Mouse (Mus musculus): ENCODE measurements around the gene Abhd16a.

Abhd16a gene

GRCm38 (mm10) chr17:35082841-35083576 lies 6.1 kb upstream of the Abhd16a start:
- in situ Hi-C loops (cut with MboI, MseI): no loop called here

- in situ Hi-C loops (cut with MboI, MseI): no loop called here
Observed at GRCm38 (mm10) chr17:35083929-35084497, 5.0 kb upstream of the Abhd16a start.

DNA sequence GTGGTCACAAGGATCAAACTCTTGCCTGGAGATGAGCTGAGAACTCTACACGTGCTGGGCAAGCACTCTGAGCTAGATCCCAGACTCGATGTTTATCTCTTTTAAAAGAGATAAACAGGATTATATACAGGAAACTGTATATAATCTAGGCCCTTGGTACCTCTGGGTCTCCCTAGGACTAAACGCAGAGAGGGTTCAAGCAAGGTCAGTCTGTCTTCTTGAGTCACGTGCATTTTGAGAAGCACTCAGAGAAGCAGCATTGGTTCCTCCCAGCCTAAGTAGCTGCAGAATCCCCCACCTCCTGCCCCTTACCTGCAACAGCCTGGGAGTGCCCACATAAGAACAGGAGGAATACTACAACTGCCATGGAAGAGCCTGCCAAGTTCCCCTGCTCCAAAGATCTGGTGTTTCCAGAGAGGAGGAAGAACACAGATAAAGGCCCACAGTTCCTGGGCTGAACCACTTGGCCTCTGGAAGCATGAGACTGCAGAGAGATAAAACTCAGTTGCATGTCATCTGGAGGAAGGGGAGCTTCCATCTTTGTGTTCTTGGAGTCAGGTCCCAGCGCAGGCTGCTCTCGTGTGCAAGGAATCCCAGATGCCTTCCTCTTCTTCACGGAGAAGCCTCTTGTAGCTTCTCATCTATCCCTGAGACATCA lies 3.7 kb upstream of the Abhd16a start, which contains the start of gene Ly6g6f:
Gene Ly6g6f, minus strand, starts transcription at position 403 of the 658 bp plus-strand sequence.
- in situ Hi-C loops (cut with MboI, MseI): no loop called here

DNA sequence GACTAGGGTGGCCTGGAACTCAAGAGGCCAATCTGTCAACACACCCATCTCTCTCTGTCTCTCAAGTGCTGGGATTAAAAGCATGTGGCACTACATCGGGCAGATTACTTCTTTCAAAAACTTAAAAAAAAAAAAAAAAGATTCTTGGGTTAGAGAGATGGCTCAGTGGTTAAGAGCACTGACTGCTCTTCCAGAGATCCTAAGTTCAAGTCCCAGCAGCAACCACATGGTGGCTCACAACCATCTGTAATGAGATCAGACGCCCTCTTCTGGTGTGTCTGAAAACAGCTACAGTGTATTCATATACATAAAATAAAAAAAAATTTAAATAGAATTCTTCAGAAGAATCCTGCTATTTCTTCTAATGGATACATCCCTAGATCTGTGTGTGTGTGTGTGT lies 912 bp upstream of the Abhd16a start:
- in situ Hi-C loops (cut with MboI, MseI): no loop called here

DNA sequence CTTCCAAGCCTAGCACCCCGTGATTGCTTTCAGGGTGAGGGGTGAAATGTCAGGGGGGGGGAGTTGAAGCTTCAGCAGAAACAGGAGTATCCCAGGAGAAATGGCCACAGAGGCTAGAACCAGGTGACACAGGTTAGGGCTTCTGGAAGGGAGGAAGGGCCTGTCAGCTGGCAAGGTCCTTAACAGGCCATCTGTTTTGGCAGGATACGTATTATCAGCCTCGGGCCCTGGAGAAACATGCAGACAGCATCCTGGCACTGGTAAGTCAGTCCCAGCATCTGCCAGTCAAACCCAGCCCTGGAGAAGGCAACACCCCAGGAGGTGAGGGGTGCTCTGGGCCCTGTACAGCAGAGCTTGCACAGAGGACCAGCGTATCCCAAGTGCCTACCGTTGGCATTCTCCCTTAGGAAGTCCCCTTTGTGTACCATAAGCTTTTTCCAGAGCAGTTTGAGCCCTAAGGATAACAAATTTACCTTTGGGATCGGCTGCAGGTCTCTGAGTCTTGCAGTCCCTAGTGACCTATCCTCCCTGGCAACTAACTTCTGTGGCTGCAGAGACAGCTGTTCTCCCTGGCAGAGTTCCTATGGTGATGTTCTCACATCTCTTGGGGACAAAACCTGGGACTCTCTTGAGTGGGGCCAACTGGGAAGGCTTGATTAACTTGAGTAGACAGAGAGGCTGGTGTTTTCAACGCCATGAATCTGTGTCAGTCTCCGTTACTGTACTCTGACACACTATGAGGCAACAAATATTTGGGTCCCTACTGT lies 1.3 kb downstream of the Abhd16a start:
- in situ Hi-C loops (cut with MboI, MseI): no loop called here

- in situ Hi-C loops (cut with MboI, MseI): no loop called here
Observed at GRCm38 (mm10) chr17:35092403-35093198, 3.5 kb downstream of the Abhd16a start.

DNA sequence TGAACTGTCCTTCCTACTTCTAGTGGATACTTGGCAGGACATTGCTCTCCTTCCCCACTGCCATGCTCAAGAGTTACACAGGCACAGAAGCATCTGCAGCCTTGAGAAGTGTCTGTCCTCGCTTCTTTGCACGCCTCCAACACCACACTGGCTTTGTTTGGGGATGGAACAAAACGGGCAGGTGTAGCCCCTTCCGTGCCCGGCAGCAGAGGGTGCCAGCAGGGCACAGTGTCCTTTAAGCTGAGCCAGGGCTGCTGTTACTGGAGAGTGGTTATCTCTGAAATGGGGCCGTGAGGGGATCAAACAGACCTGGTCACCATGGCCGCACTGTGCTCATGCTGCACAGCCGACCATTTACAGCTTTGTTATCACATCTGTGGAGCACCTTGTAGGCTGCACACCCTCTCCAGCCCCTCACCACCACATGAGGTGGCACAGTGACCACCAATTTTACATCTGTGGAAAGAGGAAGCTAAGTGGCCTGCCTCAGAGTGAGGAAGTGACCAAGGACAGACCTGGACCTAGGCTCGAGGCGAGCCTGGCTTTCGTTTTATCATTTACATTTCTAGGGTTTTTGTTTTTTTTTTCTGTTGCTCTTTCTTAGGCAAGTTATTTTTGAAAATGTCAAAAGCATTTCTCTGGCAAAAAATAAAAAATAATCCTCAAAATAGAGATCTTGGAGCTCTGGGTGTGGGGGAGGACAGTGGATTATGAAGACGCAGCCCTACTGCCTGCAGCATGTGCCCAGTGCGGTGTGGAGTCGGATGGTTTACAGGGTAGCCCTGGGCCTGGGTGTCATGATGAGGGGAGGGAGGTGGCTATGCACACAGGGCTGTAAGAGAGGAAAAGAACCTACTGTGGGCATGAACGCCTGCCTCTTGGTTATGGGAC lies 5.7 kb downstream of the Abhd16a start:
- in situ Hi-C loops (cut with MboI, MseI): no loop called here

GRCm38 (mm10) chr17:35096597-35096996 lies 7.5 kb downstream of the Abhd16a start:
- in situ Hi-C loops (cut with MboI, MseI): no loop called here

- in situ Hi-C loops (cut with MboI, MseI): no loop called here
Observed at GRCm38 (mm10) chr17:35097164-35097655, 8.1 kb downstream of the Abhd16a start.

DNA sequence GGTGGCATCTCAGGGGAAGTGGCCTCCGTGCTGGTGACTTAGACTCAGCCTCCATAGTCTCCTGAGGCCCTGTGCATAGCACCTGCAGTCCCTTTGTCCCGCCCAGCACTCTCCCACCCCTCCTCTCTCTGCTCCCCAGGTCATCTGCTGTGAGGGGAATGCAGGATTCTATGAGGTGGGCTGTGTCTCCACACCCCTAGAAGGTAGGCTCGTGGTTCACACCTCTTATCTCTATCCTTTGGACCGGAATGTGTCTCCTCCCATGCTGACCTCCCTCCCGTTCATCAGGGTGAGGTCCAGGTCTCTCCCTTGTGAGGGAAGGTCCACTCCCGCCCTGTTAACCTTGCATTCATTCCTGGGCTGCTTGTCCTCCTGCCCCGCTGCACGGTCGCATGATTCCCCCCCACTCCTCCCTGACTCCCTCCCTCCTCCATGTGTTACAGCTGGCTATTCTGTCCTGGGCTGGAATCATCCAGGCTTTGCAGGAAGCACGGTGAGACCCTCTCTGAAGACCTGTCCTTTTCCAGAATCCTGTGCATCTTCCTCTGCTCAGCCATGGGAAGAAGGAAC lies 11.2 kb downstream of the Abhd16a start:
- in situ Hi-C loops (cut with MboI, MseI): no loop called here

GRCm38 (mm10) chr17:35101161-35101560 lies 12.1 kb downstream of the Abhd16a start:
- in situ Hi-C loops (cut with MboI, MseI): no loop called here

GRCm38 (mm10) chr17:35102299-35102698 lies 13.2 kb downstream of the Abhd16a start:
- in situ Hi-C loops (cut with MboI, MseI): no loop called here

- in situ Hi-C loops (cut with MboI, MseI): no loop called here
Observed at GRCm38 (mm10) chr17:35103221-35103690, 14.2 kb downstream of the Abhd16a start.

- in situ Hi-C loops (cut with MboI, MseI): no loop called here
Observed at GRCm38 (mm10) chr17:35104079-35104478, 15.0 kb downstream of the Abhd16a start.

GRCm38 (mm10) chr17:35104754-35105153 lies 15.7 kb downstream of the Abhd16a start:
- in situ Hi-C loops (cut with MboI, MseI): no loop called here

DNA sequence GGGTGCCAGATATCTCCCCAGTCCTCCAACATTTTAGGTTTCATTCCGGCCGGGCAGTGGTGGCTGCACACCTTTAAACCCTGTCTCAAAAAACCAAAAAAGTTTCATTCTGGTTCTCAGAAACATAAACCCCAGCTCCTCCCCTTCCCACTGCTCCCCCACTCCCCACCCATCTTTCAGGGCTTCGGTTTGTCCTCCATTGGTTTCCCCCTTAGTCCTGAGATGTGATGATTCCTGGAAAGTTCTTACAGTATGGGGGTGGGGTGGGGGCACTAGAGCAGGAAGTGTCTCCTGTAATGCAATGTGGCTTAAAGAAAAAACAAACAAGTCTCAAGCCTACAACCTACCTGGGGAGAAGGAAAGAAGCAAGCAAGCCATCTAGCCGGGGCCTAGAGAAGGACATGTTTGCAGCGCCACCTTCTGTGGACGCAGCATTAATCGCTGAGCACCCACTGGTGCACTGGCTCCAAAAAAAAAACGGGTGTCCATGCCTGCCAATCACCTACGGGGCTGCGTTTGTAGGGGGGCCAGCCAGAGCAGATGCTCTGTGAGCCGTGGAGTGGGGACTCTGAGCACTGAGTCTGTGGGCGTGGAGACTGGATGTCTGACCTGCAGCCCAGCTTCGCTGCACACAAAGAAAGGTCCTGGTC lies 16.8 kb downstream of the Abhd16a start:
- in situ Hi-C loops (cut with MboI, MseI): no loop called here

DNA sequence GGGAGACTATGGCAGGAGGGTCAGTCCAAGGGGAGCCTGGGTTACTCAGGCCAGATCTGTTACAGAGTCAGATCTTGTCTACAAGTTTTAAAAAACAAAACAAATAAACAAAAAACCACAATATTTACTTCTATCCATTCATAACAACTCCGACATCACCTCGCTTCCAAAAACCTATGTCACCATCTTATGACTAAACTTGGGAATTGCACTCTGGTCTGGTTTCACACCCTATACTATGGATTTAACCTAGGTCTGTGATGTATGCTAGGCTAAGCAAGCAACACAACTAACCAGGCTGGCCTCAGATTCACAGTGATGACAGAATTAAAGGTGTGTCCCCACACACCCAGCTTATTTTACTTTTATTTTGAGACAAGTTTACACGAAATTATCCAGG lies 17.5 kb downstream of the Abhd16a start:
- in situ Hi-C loops (cut with MboI, MseI): no loop called here

DNA sequence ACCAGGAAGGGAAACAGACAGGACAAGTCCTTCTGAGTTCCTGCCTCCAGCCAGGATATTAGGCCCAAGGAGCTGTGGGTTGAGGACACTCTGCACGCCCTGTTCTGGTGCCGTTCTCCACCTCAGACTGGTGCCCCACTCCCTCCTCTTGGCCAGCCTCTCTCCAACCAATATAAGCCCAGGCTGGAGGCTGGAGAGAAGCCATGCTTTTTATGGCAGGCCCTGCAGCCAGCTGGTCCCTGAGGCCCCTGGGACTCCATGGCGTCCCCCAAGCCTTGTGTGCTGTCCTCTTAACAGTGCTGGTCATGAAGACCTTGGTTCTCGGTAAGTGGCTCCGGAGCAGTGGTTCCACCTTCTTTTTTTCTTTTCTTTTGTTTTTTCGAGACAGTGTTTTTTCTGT lies 19.0 kb downstream of the Abhd16a start, which contains the start of gene Ly6g5c:
Gene Ly6g5c, plus strand, starts transcription at position 183 of the 400 bp plus-strand sequence.
- in situ Hi-C loops (cut with MboI, MseI): no loop called here

DNA sequence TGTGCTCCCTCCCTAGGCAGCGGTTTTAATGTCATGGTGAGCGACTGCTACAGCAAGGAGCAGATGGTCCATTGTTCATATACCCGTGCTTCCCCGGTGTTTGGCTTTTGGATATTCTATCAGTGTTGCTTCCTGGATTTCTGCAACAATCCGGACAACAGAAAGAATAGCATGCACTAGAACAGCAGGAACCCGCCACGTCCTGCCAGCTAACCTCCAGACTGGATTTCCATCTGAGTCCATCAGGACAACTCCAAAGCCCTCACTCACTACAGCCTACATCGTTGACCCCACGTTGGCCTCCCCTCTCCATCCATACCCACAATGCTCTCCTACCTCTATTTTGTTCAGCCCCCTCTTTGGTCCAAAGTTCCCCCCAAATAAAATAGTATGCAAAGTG lies 22.7 kb downstream of the Abhd16a start:
- in situ Hi-C loops (cut with MboI, MseI): no loop called here
